Mouse (Mus musculus) cerebellum, postnatal 4 days (tissue): Measurements from ENCODE around the gene Stk11.
A peak's percentile ranks its signal among the peaks of the same experiment; 100 is the strongest.

Source experiments
- DNase-seq, 2 experiments: peaks; one replicate each; pipeline ENCODE4 v3.0.0; 2022; ENCODE audit warnings: low spot score in 2 of 2, mixed read lengths in 1 of 2

Gene Stk11

DNA sequence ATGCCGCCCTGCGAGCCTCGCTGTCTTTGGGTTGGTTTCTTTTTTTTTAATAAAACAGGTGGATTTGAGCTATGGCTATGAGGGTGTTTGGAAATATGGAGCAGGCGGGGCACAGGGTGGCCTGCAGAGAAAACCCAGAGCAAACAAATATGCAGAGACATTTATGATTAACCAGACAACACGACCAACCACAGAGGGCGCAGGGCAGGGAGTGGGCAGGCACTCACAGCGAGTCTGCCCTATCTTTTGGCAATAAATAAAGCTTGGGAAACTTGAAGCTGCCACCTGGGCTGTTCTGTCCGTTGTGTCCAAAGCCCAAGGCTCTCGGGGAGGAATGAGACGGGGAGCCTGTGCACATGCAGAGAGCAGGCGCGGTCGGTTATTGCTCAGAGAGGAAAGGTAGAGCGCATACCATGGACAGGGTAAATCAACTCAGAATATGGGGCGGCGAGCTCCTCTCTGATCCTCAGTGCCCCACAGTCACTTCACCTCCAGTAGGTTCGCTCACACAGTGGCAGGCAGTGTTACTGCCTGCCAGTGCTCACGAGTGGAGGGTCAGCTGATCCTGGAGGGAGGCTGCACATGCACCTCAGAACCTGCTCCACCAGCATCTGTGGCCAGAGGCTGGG lies 14.9 kb downstream of the Stk11 start:
- DNase-seq: no peak

DNA sequence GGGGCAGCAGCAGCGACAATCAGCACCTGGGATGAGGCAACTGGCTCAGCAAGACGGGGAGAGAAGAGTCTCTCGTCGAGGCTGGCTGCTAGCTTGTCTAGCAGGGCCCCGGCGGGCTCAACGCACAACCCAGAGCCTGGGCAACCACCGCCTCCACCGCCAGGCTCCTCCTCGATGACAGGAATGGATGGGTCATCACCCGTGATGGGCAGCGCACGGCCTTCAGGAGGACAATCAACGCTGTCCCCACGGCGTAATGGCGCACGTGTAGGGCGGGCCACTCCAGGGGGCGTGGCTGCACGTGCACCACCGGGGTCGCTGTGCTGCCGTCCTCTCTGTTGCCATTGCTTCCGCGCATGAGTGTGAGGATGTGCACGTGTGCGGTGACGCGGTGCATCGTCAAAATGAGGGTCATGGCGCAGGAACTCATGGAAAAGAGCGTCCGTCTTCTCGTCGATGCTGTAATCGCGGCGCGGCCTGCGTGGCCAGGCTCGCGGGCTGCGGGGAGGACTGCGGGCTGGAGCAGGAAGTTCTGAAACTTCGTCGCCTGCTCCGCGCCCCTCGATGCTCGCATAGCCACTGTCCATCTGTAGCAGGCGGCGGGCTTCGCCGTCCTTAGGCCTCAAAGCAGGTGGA lies 15.8 kb downstream of the Stk11 start:
- peak in 1 of 2 experiments; percentile 50 for DNase-seq

DNA sequence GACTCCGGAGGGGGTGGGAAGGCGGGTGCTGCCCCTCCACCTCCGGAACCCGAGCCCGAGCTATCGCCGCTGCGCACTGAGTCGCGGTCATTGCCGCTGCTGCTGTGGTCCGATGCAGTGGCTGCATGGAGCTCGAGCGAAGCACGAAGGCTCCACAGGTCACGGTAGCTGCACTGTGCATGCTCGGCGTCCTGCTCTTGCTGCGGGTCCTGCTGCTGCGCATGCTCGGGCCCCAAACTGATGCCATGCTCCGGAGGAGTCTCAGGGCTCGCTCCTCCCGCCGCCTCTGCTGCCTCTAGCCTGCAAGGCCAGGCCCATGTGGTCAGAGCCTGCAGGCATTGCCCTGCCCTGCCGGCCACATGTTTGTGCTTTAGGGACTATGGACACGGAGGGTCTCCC lies 16.3 kb downstream of the Stk11 start:
- DNase-seq: no peak

DNA sequence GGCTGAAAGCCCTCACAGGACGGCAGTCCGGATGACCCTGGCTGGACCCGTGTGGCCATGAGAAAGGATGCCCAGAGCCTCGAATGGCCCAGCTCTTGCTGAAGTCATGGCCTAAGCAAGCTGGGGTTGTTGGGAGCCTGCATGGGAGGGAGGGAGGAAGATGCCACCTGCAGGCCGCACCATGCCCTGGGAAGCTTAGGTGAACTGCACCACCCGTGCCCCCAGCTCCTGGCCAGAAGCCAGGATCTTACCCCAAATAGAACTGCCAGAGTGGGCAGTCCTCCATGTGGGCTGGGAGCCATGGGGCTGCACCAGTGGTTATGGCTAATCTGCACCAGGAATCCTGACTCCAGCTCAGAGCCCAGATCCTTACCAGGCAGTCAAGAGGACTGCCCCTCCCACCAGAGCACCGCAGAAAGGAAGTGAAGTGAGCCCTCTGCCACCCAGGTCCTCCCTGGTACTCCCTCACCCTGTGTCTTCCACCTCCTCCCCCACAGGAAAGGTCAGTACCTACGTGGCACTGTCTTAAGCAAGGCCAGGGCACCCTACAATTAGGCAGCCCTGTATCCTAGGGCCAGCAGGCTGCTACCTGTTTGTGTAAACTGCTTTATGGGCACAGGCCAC lies 17.7 kb downstream of the Stk11 start:
- no peak for DNase-seq

DNA sequence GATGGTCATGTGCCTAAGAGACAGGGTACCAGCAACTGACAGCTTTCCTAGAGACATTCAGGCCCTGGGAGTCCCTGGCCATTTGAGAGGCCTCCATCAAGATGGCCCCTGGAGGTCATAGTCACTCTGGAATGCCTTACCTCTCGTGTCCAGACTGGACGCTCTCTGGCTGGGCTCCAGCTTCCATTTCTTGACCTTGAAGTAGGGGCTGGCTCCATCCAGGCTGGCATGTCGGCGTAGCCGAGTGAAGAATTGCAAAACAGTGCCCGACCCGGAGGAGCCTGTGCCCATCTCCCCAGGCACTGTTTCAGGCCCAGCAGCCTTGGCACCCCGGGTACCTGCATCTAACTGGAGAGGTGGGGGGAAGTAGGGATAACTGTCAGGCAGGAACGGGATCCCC lies 18.8 kb downstream of the Stk11 start:
- no peak for DNase-seq

DNA sequence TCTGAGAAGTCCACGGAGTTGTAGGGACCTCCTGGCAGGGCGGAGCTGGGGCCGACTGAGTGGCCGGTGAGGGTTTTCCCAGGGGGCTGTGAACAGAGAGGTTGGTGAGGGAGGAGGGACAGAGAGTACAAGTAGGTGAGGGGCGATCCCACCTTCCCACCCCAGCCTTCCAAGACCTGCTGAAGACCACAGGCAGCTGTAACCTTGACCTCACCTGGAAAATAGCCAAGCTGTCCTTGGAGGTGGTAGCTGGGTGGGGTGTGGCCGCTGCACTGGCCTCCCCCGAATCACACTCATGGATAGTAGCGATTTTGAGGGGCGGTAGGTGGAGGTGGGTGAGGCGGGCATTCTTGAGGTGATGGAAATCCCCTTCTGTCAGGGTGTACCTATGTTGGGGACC lies 19.6 kb downstream of the Stk11 start:
- DNase-seq: no peak

DNA sequence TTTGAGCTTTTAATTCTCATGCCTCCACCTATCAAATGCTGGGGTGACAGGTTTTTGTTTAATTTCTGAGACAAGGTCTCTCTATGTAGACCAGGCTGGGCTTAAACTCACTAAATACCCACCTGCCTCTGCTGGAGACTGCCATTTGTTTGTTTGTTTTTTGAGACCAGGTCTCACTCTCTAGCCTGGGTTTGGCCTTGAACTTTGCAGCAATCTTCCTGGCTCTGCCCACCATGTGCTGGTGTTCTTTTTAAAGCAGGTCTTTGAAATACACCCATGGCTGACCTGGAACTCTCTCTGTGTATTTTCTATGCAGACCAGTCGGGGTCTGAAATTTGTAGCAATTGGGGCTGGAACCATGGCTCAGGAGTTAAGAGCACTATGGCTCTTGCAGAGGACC lies 20.0 kb downstream of the Stk11 start:
- no peak for DNase-seq

DNA sequence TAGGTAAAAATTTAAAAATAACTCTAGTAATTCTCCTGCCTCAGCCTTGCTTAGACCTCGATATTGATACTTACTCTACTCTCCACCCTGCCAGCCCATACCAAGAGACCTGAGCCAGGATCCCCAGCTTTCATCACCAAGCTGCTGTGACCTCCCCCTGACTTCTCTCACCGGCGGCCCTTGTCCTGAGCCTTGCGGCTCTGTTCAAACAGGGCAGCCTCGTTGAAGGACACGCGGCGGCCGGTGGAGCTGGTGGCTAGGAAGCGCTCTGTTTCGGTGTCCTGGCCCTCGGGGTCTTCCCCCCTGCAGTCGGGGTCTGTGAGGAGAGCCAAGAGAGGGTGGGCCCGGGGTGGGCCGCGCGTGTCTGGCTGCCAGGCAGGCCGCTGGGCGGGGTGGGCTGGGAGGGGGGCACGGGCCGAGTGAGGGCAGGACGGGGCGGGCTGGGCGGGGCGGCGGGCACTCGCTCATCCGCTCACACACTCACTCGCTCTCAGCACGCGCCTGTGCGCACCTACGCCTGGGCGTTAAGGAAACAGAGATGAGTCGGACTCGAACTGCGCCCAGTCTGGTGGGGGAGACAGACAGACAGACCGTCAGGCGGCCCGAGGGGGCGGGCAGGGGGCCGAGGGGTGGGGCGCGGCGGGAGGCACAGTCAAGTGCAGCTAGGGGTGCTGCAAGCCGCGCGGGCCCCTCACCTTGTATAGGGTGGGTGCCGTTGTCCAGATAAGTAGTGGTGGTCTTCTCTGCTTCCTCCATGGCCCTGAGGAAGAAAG lies 20.8 kb downstream of the Stk11 start:
- DNase-seq: no peak

DNA sequence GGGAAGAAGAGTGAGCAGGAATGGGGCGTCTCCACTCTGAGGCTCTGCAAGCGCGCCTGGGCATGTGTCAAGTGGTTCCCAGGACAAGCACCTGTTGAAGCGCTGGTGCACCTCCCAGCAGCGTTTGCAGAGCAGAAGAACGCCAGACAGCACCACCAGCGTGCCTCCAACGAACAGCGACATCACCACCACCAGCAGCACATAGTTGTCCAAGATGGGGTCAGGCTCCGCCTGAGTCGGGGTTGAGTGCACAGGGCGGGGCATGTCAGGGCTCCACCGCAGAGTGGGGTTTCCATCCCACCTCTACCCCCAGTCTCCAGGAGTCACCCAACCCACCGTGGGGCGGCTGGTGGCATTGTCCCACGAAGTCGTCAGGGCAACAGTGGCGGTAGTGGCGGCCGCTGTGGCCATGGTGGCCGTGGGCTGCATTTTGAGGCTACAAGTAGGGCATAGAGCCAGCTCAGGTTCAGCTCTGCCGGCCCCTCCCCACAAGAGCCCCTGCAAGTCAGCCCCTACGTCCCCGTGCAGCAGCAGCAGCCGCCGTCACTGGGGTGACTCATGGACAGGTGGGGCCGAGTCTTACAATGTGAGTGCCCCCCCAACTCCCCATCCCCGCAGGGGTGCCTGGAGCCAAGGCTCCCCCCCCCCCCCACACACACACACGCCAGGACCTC lies 21.5 kb downstream of the Stk11 start:
- peak in 1 of 2 experiments; percentile 37 for DNase-seq

DNA sequence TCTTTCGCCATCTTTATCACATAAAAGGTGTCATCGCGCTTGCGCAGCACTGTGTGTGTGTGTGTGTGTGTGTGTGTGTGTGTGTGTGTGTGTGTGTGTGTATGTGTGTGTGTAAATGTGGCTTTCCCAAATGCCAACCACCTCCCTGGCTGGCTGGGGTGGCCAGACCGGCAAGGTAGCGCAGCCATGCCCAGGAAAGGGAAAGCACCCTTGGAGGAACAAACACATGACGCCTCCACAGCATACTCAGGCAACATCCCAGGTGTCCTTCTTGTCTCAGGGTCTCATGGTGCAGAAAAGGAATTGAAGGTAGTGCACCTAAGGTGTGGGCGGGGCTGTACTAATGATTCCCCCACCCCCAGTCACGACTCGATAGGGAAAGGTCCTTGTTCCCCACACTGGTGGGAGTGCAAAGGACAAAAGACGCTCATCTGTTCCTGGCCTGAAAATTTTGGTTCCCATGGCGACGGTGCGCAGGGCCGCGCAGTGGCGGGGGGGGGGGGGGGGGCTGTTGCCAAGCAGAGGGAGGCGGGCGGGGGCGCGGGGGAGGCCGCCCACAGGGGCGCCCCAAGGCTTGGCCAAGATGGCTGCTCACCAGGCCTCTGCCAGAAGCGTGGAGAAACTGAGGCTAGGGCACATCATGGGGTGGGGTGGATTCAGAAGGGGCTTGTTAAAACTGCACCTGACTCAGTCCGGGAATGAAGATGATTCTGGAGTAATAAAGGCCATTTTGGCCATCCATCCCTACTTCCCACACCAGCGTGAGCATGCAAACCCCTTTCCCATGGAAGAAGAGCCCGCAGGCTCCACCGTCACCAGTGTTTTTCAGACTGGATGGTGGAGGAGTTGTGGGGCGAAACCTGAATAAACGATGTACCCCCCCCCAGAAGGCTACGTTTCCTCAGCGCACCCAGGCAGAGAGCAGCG lies 22.3 kb downstream of the Stk11 start:
- peak in 1 of 2 experiments; percentile 28 for DNase-seq

DNA sequence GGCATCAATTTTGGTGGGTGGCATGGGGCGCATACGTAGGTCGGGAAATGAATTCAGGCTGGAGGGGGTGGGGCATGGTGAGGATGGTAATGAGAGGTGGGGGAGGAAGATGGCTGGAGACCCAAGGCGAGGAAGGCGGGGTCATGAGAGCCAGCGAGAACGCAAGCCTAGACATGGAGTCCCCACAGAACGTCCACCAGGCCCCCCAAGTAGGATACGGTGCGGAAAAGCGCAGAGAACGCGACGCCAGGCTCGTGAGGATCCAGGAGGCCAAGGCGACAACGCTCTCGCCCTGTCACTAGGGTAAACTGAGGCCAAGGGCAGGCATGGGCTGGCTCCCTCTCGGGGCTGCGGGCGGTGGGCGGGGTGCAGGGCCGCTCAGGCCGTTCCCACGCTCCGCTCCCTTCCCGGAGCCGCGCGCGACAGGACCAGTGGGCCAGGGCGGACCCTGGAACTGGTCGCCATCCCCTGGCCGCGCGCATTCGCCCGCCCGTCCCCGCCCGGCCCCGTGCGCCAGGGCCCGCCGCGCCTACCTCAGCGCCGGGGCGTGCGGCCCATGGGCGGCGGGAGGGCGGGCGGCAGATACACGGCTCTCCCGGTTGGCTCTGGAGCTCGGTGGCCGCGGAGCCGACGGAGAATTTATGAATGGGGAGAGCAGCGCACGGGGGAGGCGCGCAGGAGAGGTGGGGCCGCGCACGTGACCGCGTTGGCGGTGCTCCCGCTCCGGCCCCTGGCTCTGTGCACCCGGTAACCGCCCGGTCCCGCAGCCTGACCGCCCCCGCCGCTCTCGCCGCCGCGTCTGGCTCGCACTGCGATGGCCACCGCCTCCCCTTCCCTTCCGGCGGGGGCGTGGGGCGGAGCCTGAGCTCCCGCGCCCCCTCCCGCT lies 23.2 kb downstream of the Stk11 start, which contains the start of gene Atp5d:
Gene Atp5d, plus strand, starts transcription at position 80 of the 886 bp plus-strand sequence.
- peak in 1 of 2 experiments; percentile 57 for DNase-seq

DNA sequence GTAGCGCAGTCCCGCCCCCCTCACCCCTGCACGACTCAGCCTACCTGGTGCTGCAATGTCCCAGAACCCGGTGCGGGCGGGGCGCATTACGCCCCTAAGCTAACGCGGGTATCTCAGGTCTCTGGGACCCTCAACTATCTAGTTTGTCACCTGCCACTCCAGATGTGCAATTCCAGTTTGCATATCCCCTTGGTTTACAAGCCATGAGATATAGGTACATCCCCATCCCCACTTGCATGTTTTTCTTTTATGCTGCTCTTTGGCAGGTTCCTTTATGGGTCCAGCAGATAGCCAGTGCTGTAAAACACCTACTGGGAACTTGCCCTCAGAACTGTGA lies 23.8 kb downstream of the Stk11 start:
- DNase-seq: no peak

DNA sequence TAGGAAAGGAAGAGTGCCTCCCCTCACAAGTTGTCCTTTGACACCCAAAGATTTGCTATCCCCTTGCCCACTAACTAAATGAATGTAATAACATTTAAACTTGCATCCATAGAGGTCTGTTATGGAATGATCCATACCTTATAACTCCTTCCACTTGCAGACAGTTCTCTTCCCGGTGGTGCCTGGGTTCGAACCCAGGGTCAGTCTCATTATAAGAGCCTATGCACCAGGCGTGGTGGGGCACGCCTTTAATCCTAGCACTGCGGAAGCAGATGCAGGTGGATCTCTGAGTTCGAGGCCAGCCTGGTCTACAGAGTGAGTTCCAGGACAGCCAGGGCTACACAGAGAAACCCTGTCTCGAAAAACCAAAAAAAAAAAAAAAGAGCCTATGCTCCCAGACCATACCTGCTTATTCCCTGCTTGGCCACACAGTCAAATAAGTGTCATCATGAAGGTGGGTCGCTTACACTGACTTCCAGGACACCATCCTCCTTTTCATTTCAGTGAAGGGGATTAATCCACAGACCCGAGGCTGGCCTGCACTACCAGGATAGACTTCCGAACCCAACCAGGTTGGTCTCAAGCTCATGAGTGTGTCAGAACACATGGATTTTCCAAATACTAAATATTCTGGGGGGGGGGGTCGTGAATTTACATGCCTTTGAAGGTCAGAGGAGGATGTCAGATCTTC lies 24.5 kb downstream of the Stk11 start:
- DNase-seq: no peak

DNA sequence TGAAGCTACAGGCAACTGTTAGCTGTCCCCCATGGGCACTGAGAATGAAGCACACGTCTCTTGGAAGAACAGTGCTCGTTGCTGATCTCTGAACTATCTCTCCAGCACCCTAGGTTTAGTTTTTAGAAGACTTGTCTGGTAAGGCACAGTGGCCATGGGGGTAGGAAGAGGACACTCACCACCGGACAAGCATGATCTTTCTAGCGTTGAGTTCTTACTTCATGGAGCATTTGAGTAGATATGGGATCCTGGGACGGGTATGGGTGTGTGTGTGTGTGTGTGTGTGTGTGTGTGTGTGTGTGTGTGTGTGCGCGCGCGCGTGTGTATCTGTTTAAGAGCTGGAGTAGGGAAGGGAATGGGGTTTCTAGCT lies 25.0 kb downstream of the Stk11 start, which contains the start of gene Cbarp:
Gene Cbarp, minus strand, starts transcription at position 170 of the 370 bp plus-strand sequence.
- DNase-seq: no peak

DNA sequence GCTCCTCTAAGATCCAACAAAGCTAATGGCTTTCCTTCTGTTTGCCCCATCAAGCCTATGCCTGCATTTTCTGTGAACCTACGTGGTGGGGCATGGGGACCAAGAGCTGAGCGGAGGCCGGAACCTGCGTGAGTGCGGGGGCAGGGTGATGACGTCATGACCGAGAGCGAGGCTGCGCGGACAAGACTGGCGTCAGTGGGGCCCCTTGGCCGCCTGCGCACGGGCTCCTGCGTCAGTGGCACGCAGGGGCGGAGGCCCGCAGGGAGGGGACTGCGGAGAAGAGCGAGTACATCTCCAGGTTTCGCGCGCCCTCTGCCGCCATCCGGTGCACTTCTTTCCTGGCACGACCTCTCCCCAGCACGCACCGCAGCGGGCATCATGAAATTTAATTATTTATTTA lies 25.6 kb downstream of the Stk11 start:
- peak; percentile 84 to 92 for DNase-seq

DNA sequence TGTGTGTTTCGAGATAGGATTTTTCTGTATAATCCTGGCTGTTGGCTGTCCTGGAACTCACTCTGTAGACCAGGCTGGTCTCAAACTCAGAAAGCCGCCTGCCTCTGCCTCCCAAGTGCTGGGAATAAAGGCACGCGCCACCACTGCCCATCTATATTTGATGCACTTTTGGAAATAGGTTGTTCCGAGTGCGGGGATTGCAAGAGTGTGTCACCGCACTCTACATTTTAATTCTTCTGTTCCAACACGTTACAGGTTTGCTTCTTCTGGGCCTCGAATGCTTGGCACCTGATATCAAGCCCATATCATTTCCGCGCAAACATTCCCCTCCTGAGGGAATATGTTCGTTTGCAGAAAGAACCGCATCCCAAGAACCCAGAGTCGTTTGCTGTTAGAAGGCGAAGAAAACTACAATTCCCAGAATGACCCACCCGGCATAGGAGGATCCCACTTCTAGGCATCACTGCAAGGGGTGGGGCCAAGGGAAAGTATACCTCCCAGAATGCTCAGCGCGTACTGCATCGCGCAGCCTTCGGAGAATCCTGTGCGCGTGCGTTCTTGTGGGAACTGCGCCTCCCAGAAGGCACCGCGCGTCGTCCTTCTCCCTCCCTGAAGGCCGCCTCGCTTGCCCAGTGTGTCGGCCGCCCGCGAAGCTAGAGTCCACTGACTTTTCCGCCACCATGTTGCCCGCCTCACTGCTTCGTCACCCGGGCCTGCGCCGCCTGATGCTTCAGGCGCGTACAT lies 26.4 kb downstream of the Stk11 start:
- peak; percentile 67 to 89 for DNase-seq

DNA sequence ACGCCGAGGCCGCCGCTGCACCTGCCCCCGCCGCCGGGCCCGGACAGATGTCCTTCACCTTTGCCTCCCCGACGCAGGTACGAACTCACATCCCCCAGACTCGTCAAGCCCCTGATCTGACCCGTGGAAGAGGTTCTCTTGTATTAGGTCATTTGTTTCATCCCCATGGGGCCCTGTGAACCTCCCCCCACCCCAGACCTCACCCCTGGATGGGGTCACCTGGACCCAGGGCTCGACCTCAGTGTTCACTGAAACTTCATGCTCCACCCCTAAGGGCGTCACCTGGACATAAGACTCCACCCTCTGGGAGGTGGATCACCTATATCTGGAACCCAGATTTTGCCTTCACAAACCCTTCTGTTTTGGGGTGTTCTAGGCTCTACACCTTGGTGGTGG lies 26.9 kb downstream of the Stk11 start:
- no peak for DNase-seq

DNA sequence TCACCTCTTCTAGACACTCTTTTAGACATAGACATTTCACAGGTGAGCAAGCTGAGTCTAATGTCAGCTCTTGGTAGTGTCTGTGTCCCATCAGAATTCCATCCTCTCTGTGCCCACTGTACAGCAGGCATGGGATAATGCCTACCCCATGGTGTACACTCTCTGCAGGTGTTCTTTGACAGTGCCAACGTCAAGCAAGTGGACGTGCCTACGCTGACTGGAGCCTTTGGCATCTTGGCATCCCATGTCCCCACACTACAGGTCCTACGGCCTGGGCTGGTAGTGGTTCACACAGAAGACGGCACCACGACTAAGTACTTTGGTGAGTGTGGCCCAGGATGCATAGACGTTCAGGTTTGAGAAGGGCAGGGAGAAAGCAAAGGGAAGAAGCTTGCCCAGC lies 28.1 kb downstream of the Stk11 start:
- DNase-seq: no peak

DNA sequence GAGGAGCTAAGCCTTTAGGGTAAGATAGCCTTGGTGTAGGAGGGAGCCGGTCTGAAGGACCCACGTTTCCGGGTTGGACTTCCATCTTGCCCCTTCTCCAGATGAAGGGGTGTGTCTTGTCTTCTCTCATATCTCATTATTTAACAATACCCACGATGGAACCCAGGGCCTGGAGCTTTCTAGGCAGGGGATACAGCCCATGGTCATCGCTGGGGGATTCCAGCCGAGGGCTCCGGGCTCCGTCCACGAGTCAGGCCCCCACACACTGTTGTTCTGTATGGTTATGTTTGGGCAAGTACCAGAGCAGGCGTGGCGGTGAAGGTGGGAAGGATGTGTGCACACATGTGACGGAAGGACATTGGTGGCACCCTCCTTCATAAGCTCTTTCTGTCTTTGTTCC lies 28.6 kb downstream of the Stk11 start:
- DNase-seq: no peak
